Mouse (Mus musculus): ENCODE results near the gene Gphn. TPM values are rescaled to one million over a fixed set of nuclear protein-coding genes. Genes with fewer than 3 reads are reported as not detected.

Gene Gphn
- polyA plus RNA-seq (2016; fragmentation: Nextera tagmentation; extraction: Ambion mirVana): 14.3 and 17.1 TPM in 2 replicates

- no peaks in the 10 kb centered on the region for H3K9me3 ChIP-seq
- peak; percentile 85 for DNase-seq (ENCODE audit: extremely low spot score, low spot score)
- peak within 1 kb of the TSS; percentile 86 for H3K4me3 ChIP-seq
- H3K27me3 ChIP-seq (ENCODE audit: poor library complexity, severe bottlenecking): no peaks in the 10 kb centered on the region
- peak within 1 kb of the TSS; percentile 96 for H3K27ac ChIP-seq
- no peaks in the 10 kb centered on the region for H3K36me3 ChIP-seq (replicated peaks)
- WGBS: under 1% methylated on average over 63 of the region's 70 CpGs
- peaks cover 19% of the 10 kb centered on the region for H3K4me1 ChIP-seq
Observed at GRCm38 (mm10) chr12:78225707-78226518, at the start of gene Gphn. TSS of gene Gphn (plus strand) at chr12:78226379.

GRCm38 (mm10) chr12:78181452-78181851 is 44.7 kb upstream of the Gphn start:
- Histone ChIP-seq H3K4me3 (no peak overlapping the region), H3K36me3 (replicated peaks) (no peaks in the 10 kb centered on the region), H3K9me3 (no peaks in the 10 kb centered on the region), H3K27ac (no peak overlapping the region), H3K27me3 (ENCODE audit: poor library complexity, severe bottlenecking) (no peaks in the 10 kb centered on the region), H3K4me1 (0 out of 2 replicates have a peak, but pooled peaks cover 3% of the 10 kb centered on the region)
- no peak for DNase-seq (ENCODE audit: extremely low spot score, low spot score)
- 81% methylated on average over 2 of the region's 2 CpGs for WGBS

GRCm38 (mm10) chr12:78193942-78194341 is 32.2 kb upstream of the Gphn start, which contains the start of gene Gm6657:
TSS of gene Gm6657 (plus strand) at chr12:78194242.
- DNase-seq (ENCODE audit: extremely low spot score, low spot score): no peak
- H3K36me3 ChIP-seq (replicated peaks): no peaks in the 10 kb centered on the region
- no peak within 1 kb of the TSS for H3K27ac ChIP-seq
- H3K27me3 ChIP-seq (ENCODE audit: poor library complexity, severe bottlenecking): no peaks in the 10 kb centered on the region
- no peaks in the 10 kb centered on the region for H3K4me1 ChIP-seq
- H3K9me3 ChIP-seq: no peaks in the 10 kb centered on the region
- H3K4me3 ChIP-seq: no peak within 1 kb of the TSS

- Histone ChIP-seq H3K27me3 (ENCODE audit: poor library complexity, severe bottlenecking) (no peaks in the 10 kb centered on the region), H3K36me3 (replicated peaks) (no peaks in the 10 kb centered on the region), H3K27ac (no peak overlapping the region), H3K9me3 (no peaks in the 10 kb centered on the region), H3K4me1 (no peaks in the 10 kb centered on the region), H3K4me3 (no peak overlapping the region)
- 81% methylated on average over 2 of the region's 2 CpGs for WGBS
- no peak for DNase-seq (ENCODE audit: extremely low spot score, low spot score)
Observed at GRCm38 (mm10) chr12:78195368-78195767, 30.8 kb upstream of the Gphn start.

- Histone ChIP-seq H3K27me3 (ENCODE audit: poor library complexity, severe bottlenecking) (no peaks in the 10 kb centered on the region), H3K27ac (no peak overlapping the region), H3K4me1 (peaks cover 13% of the 10 kb centered on the region; the same call in 1 of the 2 replicates), H3K4me3 (no peak overlapping the region), H3K9me3 (no peaks in the 10 kb centered on the region), H3K36me3 (replicated peaks) (no peaks in the 10 kb centered on the region)
- 67% methylated on average over 5 of the region's 5 CpGs for WGBS
- DNase-seq (ENCODE audit: extremely low spot score, low spot score): no peak
Observed at GRCm38 (mm10) chr12:78203646-78204045, 22.5 kb upstream of the Gphn start.

GRCm38 (mm10) chr12:78205915-78206570 is 20.1 kb upstream of the Gphn start:
- no peaks in the 10 kb centered on the region for H3K36me3 ChIP-seq (replicated peaks)
- WGBS: 13% methylated on average over 5 of the region's 5 CpGs
- no peak overlapping the region for H3K4me3 ChIP-seq
- no peak overlapping the region for H3K27ac ChIP-seq
- H3K9me3 ChIP-seq: no peaks in the 10 kb centered on the region
- peak; percentile 19 for DNase-seq (ENCODE audit: extremely low spot score, low spot score)
- H3K27me3 ChIP-seq (ENCODE audit: poor library complexity, severe bottlenecking): no peaks in the 10 kb centered on the region
- peaks cover 13% of the 10 kb centered on the region; the same call in 1 of the 2 replicates for H3K4me1 ChIP-seq

- Histone ChIP-seq H3K4me3 (no peak overlapping the region), H3K27me3 (ENCODE audit: poor library complexity, severe bottlenecking) (no peaks in the 10 kb centered on the region), H3K36me3 (replicated peaks) (no peaks in the 10 kb centered on the region), H3K27ac (no peak overlapping the region), H3K9me3 (no peaks in the 10 kb centered on the region), H3K4me1 (peaks cover 13% of the 10 kb centered on the region; the same call in 1 of the 2 replicates)
- 90% methylated on average over 4 of the region's 4 CpGs for WGBS
- DNase-seq (ENCODE audit: extremely low spot score, low spot score): no peak
Observed at GRCm38 (mm10) chr12:78206571-78206960, 19.6 kb upstream of the Gphn start.

GRCm38 (mm10) chr12:78209856-78210255 is 16.3 kb upstream of the Gphn start:
- Histone ChIP-seq H3K4me3 (no peak overlapping the region), H3K9me3 (no peaks in the 10 kb centered on the region), H3K36me3 (replicated peaks) (no peaks in the 10 kb centered on the region), H3K27me3 (ENCODE audit: poor library complexity, severe bottlenecking) (no peaks in the 10 kb centered on the region), H3K4me1 (peaks cover 4% of the 10 kb centered on the region; the same call in 1 of the 2 replicates), H3K27ac (no peak overlapping the region)
- DNase-seq (ENCODE audit: extremely low spot score, low spot score): no peak
- 93% methylated on average over 2 of the region's 2 CpGs for WGBS

GRCm38 (mm10) chr12:78215490-78215889 is 10.7 kb upstream of the Gphn start:
- no peaks in the 10 kb centered on the region for H3K27me3 ChIP-seq (ENCODE audit: poor library complexity, severe bottlenecking)
- no peaks in the 10 kb centered on the region for H3K36me3 ChIP-seq (replicated peaks)
- H3K9me3 ChIP-seq: no peaks in the 10 kb centered on the region
- H3K4me3 ChIP-seq: no peak overlapping the region
- 87% methylated on average over 6 of the region's 6 CpGs for WGBS
- H3K4me1 ChIP-seq: no peaks in the 10 kb centered on the region
- no peak overlapping the region for H3K27ac ChIP-seq
- no peak for DNase-seq (ENCODE audit: extremely low spot score, low spot score)

- no peaks in the 10 kb centered on the region for H3K4me1 ChIP-seq
- no peak overlapping the region for H3K4me3 ChIP-seq
- H3K9me3 ChIP-seq: no peaks in the 10 kb centered on the region
- WGBS: 89% methylated on average over 4 of the region's 4 CpGs
- DNase-seq (ENCODE audit: extremely low spot score, low spot score): no peak
- H3K27me3 ChIP-seq (ENCODE audit: poor library complexity, severe bottlenecking): no peaks in the 10 kb centered on the region
- no peak overlapping the region for H3K27ac ChIP-seq
- no peaks in the 10 kb centered on the region for H3K36me3 ChIP-seq (replicated peaks)
Observed at GRCm38 (mm10) chr12:78219191-78219825, 6.9 kb upstream of the Gphn start.

- Histone ChIP-seq H3K27ac (peak overlapping the region; percentile 96), H3K9me3 (no peaks in the 10 kb centered on the region), H3K36me3 (replicated peaks) (no peaks in the 10 kb centered on the region), H3K4me3 (peak overlapping the region; percentile 86), H3K27me3 (ENCODE audit: poor library complexity, severe bottlenecking) (no peaks in the 10 kb centered on the region), H3K4me1 (peaks cover 19% of the 10 kb centered on the region)
- DNase-seq (ENCODE audit: extremely low spot score, low spot score): peak; percentile 82
- under 1% methylated on average over 47 of the region's 48 CpGs for WGBS
Observed at GRCm38 (mm10) chr12:78226519-78226875, 318 bp downstream of the Gphn start.

- DNase-seq (ENCODE audit: extremely low spot score, low spot score): peak; percentile 51
- WGBS: under 1% methylated on average over 53 of the region's 57 CpGs
- Histone ChIP-seq H3K9me3 (no peaks in the 10 kb centered on the region), H3K4me1 (peaks cover 19% of the 10 kb centered on the region), H3K27ac (peak overlapping the region; percentile 96), H3K36me3 (replicated peaks) (no peaks in the 10 kb centered on the region), H3K27me3 (ENCODE audit: poor library complexity, severe bottlenecking) (no peaks in the 10 kb centered on the region), H3K4me3 (peak overlapping the region; percentile 86)
Observed at GRCm38 (mm10) chr12:78227021-78227932, 1.1 kb downstream of the Gphn start.

Measured in forebrain, embryonic 10.5 days (tissue).